Mouse (Mus musculus): Measurements from ENCODE around the gene Cfap70.

GRCm38 (mm10) chr14:20482051-20482751, 30.2 kb upstream of the Cfap70 start:
- TF ChIP-seq GATA1 (IDR thresholded peaks at IDR 0.05; ENCODE audit: borderline replicate concordance, low read length) (no peak), CTCF (IDR thresholded peaks at IDR 0.05; ENCODE audit: low read depth, low read length) (no peak)

All from G1E (cell line).